Mouse (Mus musculus) heart, postnatal 0 days (tissue): ENCODE measurements around the gene Radil.

Experiments used
- CTCF ChIP-seq: IDR thresholded peaks from 2 replicates; pipeline ENCODE4 v1.5.1; 2016; ENCODE audit warnings: antibody characterized with exemption, control low read depth, low read depth
- EP300 ChIP-seq: IDR thresholded peaks from 2 replicates; pipeline ENCODE4 v1.6.1; 2016; ENCODE audit warnings: antibody characterized with exemption, low read depth

GRCm38 (mm10) chr5:142529915-142530314 lies 21.0 kb downstream of the Radil start, which contains the start of gene Papolb:
- TF ChIP-seq CTCF (no peak), EP300 (no peak)
